Mouse (Mus musculus) kidney, postnatal 25 days (tissue): ENCODE data around the gene Cenpx.

Experiments
- DNase-seq, 2 experiments: peaks; one replicate each; pipeline ENCODE4 v3.0.0; 2021; ENCODE audit warnings: mixed read lengths in 2 of 2

Cenpx gene

GRCm38 (mm10) chr11:120723509-120723908 is 10.0 kb upstream of the Cenpx start:
- DNase-seq, result peak; percentile 16 to 43

GRCm38 (mm10) chr11:120722761-120723382 is 9.3 kb upstream of the Cenpx start:
- DNase-seq, result peak; percentile 61 to 85

GRCm38 (mm10) chr11:120722067-120722630 is 8.6 kb upstream of the Cenpx start:
- DNase-seq, result peak; percentile 35 to 41

- DNase-seq, result peak; percentile 68 to 77
Measured at GRCm38 (mm10) chr11:120721124-120722066, 7.9 kb upstream of the Cenpx start, which contains the start of gene Rac3. Gene Rac3 (plus strand): TSS chr11:120721470.

- peak; percentile 90 for DNase-seq
Measured at GRCm38 (mm10) chr11:120720450-120720849, 6.9 kb upstream of the Cenpx start.

- DNase-seq, result peak in 1 of 2 experiments; percentile 57
Measured at GRCm38 (mm10) chr11:120719841-120720376, 6.4 kb upstream of the Cenpx start.

GRCm38 (mm10) chr11:120719242-120719641 is 5.7 kb upstream of the Cenpx start:
- DNase-seq, result no peak

- no peak for DNase-seq
Measured at GRCm38 (mm10) chr11:120715131-120715530, 1.6 kb upstream of the Cenpx start.

- no peak for DNase-seq
Measured at GRCm38 (mm10) chr11:120714546-120714945, 1.0 kb upstream of the Cenpx start.

GRCm38 (mm10) chr11:120712771-120713568 is 568 bp downstream of the Cenpx start:
- DNase-seq, result peak; percentile 66 to 79

- no peak for DNase-seq
Measured at GRCm38 (mm10) chr11:120711980-120712604, 1.4 kb downstream of the Cenpx start.

- no peak for DNase-seq
Measured at GRCm38 (mm10) chr11:120710672-120711071, 2.9 kb downstream of the Cenpx start.

GRCm38 (mm10) chr11:120709551-120709950 is 4.0 kb downstream of the Cenpx start:
- DNase-seq, result no peak

- no peak for DNase-seq
Measured at GRCm38 (mm10) chr11:120707969-120708368, 5.6 kb downstream of the Cenpx start.

- no peak for DNase-seq
Measured at GRCm38 (mm10) chr11:120707225-120707624, 6.3 kb downstream of the Cenpx start.

GRCm38 (mm10) chr11:120706120-120706519 is 7.4 kb downstream of the Cenpx start:
- DNase-seq, result no peak

- DNase-seq, result no peak
Measured at GRCm38 (mm10) chr11:120704486-120705325, 8.8 kb downstream of the Cenpx start.

- no peak for DNase-seq
Measured at GRCm38 (mm10) chr11:120703696-120704454, 9.7 kb downstream of the Cenpx start.

- DNase-seq, result no peak
Measured at GRCm38 (mm10) chr11:120697741-120698140, 15.8 kb downstream of the Cenpx start.

GRCm38 (mm10) chr11:120696568-120696967 is 17.0 kb downstream of the Cenpx start:
- no peak for DNase-seq
